Mouse (Mus musculus) hindbrain, embryonic 11.5 days (tissue): ENCODE data around the gene Gpr87. TPM values are rescaled to one million over a fixed set of nuclear protein-coding genes. Genes with fewer than 3 reads are reported as not detected.

Source experiments
- polyA plus RNA-seq: library from polyadenylated mRNA; unstranded; fragments of >200 nt; fragmentation: Nextera tagmentation; extraction: Ambion mirVana; gene quantifications from 2 replicates; pipeline ENCODE4 v1.2.1, GENCODE M21; 2014

Gene Gpr87
- polyA plus RNA-seq, 1 experiment from 2014 or later: not detected

Other genes with a start within 250 kb of the Gpr87 start
- gene Med12l, start 189.3 kb downstream of the Gpr87 start, polyA plus RNA-seq: 3.8 and 4.7 TPM in 2 replicates
- 1.1 and 1.4 TPM in 2 replicates for gene Gpr171, start 93.3 kb downstream of the Gpr87 start, polyA plus RNA-seq
- 1.3 and 3.5 TPM in 2 replicates for gene P2ry14, start 41.5 kb downstream of the Gpr87 start, polyA plus RNA-seq
- 1.0 and 1.4 TPM in 2 replicates for gene P2ry13, start 15.8 kb upstream of the Gpr87 start, polyA plus RNA-seq
- 3.9 and 4.3 TPM in 2 replicates for gene P2ry12, start 67.8 kb upstream of the Gpr87 start, polyA plus RNA-seq
- 3.7 and 4.3 TPM in 2 replicates for gene Igsf10, start 149.3 kb upstream of the Gpr87 start, polyA plus RNA-seq